Mouse (Mus musculus): ENCODE results near the gene Phc1.
"Not testable (repeated sequence)": the region's sequence is repeated elsewhere in the genome, so short reads cannot be mapped to it uniquely, and the experiment has no call there.

Gene Phc1

GRCm38 (mm10) chr6:122340349-122341000 is at the start of gene Phc1:
Gene Phc1, minus strand, starts transcription at chr6:122340561.
- peak in 1 of 2 experiments; percentile 13 for DNase-seq (ENCODE audit: low spot score in 2 of 2)

GRCm38 (mm10) chr6:122389986-122390385 is 49.6 kb upstream of the Phc1 start:
- DNase-seq (ENCODE audit: low spot score in 2 of 2) = not testable (repeated sequence)

- DNase-seq (ENCODE audit: low spot score in 2 of 2) = not testable (repeated sequence)
These were observed 47.0 kb upstream of the Phc1 start for GRCm38 (mm10) chr6:122387177-122388028.

- no peak for DNase-seq (ENCODE audit: low spot score in 2 of 2)
These were observed 45.4 kb upstream of the Phc1 start for GRCm38 (mm10) chr6:122385724-122386123.

GRCm38 (mm10) chr6:122384886-122385285 is 44.5 kb upstream of the Phc1 start:
- no peak for DNase-seq (ENCODE audit: low spot score in 2 of 2)

- DNase-seq (ENCODE audit: low spot score in 2 of 2) = no peak
These were observed 42.9 kb upstream of the Phc1 start for GRCm38 (mm10) chr6:122383211-122383610.

- DNase-seq (ENCODE audit: low spot score in 2 of 2) = no peak
These were observed 41.7 kb upstream of the Phc1 start for GRCm38 (mm10) chr6:122382046-122382445.

GRCm38 (mm10) chr6:122368245-122368644 is 27.9 kb upstream of the Phc1 start:
- DNase-seq (ENCODE audit: low spot score in 2 of 2) = no peak

GRCm38 (mm10) chr6:122366976-122367375 is 26.6 kb upstream of the Phc1 start:
- no peak for DNase-seq (ENCODE audit: low spot score in 2 of 2)

GRCm38 (mm10) chr6:122366287-122366686 is 25.9 kb upstream of the Phc1 start:
- DNase-seq (ENCODE audit: low spot score in 2 of 2) = no peak

- DNase-seq (ENCODE audit: low spot score in 2 of 2) = no peak
These were observed 25.3 kb upstream of the Phc1 start for GRCm38 (mm10) chr6:122365706-122366105.

GRCm38 (mm10) chr6:122357089-122357488 is 16.7 kb upstream of the Phc1 start:
- no peak for DNase-seq (ENCODE audit: low spot score in 2 of 2)

GRCm38 (mm10) chr6:122355909-122356308 is 15.5 kb upstream of the Phc1 start:
- no peak for DNase-seq (ENCODE audit: low spot score in 2 of 2)

- not testable (repeated sequence) for DNase-seq (ENCODE audit: low spot score in 2 of 2)
These were observed 7.0 kb upstream of the Phc1 start for GRCm38 (mm10) chr6:122347326-122347725.

GRCm38 (mm10) chr6:122346399-122346798 is 6.0 kb upstream of the Phc1 start:
- DNase-seq (ENCODE audit: low spot score in 2 of 2) = no peak

GRCm38 (mm10) chr6:122345731-122346130 is 5.4 kb upstream of the Phc1 start:
- no peak for DNase-seq (ENCODE audit: low spot score in 2 of 2)

GRCm38 (mm10) chr6:122344386-122345116 is 4.2 kb upstream of the Phc1 start:
- peak in 1 of 2 experiments; percentile 5 for DNase-seq (ENCODE audit: low spot score in 2 of 2)

- DNase-seq (ENCODE audit: low spot score in 2 of 2) = no peak
These were observed 3.4 kb upstream of the Phc1 start for GRCm38 (mm10) chr6:122343719-122344118.

- no peak for DNase-seq (ENCODE audit: low spot score in 2 of 2)
These were observed 1.8 kb upstream of the Phc1 start for GRCm38 (mm10) chr6:122342125-122342524.

- peak; percentile 7 for DNase-seq (ENCODE audit: low spot score in 2 of 2)
These were observed 863 bp upstream of the Phc1 start for GRCm38 (mm10) chr6:122341038-122341810.

GRCm38 (mm10) chr6:122339648-122340341 is 566 bp downstream of the Phc1 start:
- peak; percentile 71 to 79 for DNase-seq (ENCODE audit: low spot score in 2 of 2)
